Mouse (Mus musculus) kidney, embryonic 16.5 days (tissue): Measurements from ENCODE around the gene Tmem198. TPM values are rescaled to one million over a fixed set of nuclear protein-coding genes. Genes with fewer than 3 reads are reported as not detected.

Experiments used
- ATAC-seq: fragments of 200-750 bp; cut with Nextera tagmentation; 2 replicates; pipeline ENCODE4 v1.8.0; 2017; ENCODE audit warnings: moderate TSS enrichment; ENCODE audit not compliant: low FRiP score, low TSS enrichment
- H3K27ac ChIP-seq: fragments of 300-500 bp; sonication (generic); 2 replicates; pipeline ENCODE4 v1.5.1; 2014; ENCODE audit warnings: low read length
- H3K27me3 ChIP-seq: fragments of 300-500 bp; sonication (generic); 2 replicates; pipeline ENCODE4 v1.6.1; 2014; ENCODE audit warnings: low read length, control low read depth, mixed read lengths; ENCODE audit not compliant: insufficient read depth
- H3K36me3 ChIP-seq: fragments of 300-500 bp; sonication (generic); 2 replicates; pipeline ENCODE4 v1.6.1; 2014; ENCODE audit warnings: low read length, control low read depth, mixed read lengths; ENCODE audit not compliant: insufficient read depth
- H3K4me1 ChIP-seq: fragments of 300-500 bp; sonication (generic); 2 replicates; pipeline ENCODE4 v1.6.1; 2014; ENCODE audit warnings: low read length, control low read depth, mixed read lengths; ENCODE audit not compliant: insufficient read depth
- H3K4me2 ChIP-seq: fragments of 300-500 bp; sonication (generic); replicated peaks from 2 replicates; pipeline ENCODE4 v1.6.1; 2014; ENCODE audit warnings: low read depth, low read length
- H3K4me3 ChIP-seq: fragments of 300-500 bp; sonication (generic); 2 replicates; pipeline ENCODE4 v1.5.1; 2014; ENCODE audit warnings: mild to moderate bottlenecking, low read length
- H3K9ac ChIP-seq: fragments of 300-500 bp; sonication (generic); replicated peaks from 2 replicates; pipeline ENCODE4 v1.6.1; 2014; ENCODE audit warnings: low read length
- H3K9me3 ChIP-seq: fragments of 300-500 bp; sonication (generic); 2 replicates; pipeline ENCODE4 v1.6.1; 2016; ENCODE audit warnings: low read length, control low read depth
- WGBS: fragments of 180-500 bp; shearing (Covaris S2); extraction: QIAGEN DNeasy Blood & Tissue Kit; methylation state at CpG from one replicate; pipeline ENCODE4 v1.1.7; 2014; 5-methylcytosine and 5-hydroxymethylcytosine counted together
- polyA plus RNA-seq: library from polyadenylated mRNA; unstranded; fragments of >200 nt; fragmentation: Nextera tagmentation; extraction: Ambion mirVana; gene quantifications from 2 replicates; pipeline ENCODE4 v1.2.1, GENCODE M21; 2015

Tmem198 gene
- polyA plus RNA-seq, 1 experiment from 2014 or later, result 0.77 TPM

DNA sequence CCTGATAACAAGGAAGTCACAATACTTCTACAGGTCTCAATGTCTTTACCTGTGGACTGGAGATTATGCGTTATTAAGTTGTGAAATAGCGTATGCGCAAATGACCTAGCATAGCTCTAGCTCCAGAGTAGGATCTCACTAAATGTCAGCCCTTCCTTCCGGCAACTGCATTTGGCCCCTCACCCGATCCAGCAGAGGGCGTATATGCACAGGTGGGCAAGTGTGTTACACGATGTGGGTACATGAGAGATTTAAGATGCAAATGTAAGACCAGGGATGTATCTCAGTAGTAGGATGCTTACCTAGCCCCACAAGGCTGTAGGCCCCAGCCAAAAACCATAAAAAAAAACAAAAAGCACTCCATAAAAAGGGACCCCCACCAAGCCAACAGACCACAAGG is 20.1 kb downstream of the Tmem198 start:
- H3K9me3 ChIP-seq, result no peaks in the 10 kb centered on the region
- H3K27me3 ChIP-seq, result no peaks in the 10 kb centered on the region
- peaks cover 19% of the 10 kb centered on the region for H3K4me1 ChIP-seq
- H3K9ac ChIP-seq, result no peak overlapping the region
- no peak overlapping the region for H3K4me3 ChIP-seq
- H3K4me2 ChIP-seq, result no peak overlapping the region
- ATAC-seq, result no peak
- peaks cover 65% of the 10 kb centered on the region for H3K36me3 ChIP-seq
- 87% methylated on average over 7 of the region's 7 CpGs for WGBS
- no peak overlapping the region for H3K27ac ChIP-seq

DNA sequence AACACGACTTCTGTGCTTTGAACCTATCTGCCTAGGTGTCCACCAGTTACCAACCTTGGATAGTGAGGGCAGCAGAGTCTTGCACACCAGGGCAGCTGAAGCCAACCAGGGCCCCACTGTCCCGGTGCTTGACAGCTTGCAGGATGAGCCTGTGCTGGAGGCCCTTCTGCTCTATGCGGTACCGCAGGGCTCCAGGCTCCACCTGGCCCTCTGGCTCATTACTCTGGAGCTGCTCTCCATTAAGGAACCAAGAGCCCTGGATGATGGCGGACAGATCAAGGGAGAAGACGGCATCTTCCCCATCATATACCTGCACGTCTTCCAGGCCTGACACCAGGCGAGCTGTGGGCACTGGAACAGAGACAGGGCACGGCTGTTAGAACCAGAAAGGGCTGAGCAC is 22.6 kb downstream of the Tmem198 start:
- Histone ChIP-seq H3K9me3 (no peaks in the 10 kb centered on the region), H3K9ac (no peak overlapping the region), H3K27ac (no peak overlapping the region), H3K4me2 (no peak overlapping the region), H3K4me3 (no peak overlapping the region), H3K36me3 (peaks cover 61% of the 10 kb centered on the region), H3K27me3 (no peaks in the 10 kb centered on the region), H3K4me1 (peaks cover 28% of the 10 kb centered on the region)
- WGBS, result 97% methylated on average over 9 of the region's 9 CpGs
- no peak for ATAC-seq

DNA sequence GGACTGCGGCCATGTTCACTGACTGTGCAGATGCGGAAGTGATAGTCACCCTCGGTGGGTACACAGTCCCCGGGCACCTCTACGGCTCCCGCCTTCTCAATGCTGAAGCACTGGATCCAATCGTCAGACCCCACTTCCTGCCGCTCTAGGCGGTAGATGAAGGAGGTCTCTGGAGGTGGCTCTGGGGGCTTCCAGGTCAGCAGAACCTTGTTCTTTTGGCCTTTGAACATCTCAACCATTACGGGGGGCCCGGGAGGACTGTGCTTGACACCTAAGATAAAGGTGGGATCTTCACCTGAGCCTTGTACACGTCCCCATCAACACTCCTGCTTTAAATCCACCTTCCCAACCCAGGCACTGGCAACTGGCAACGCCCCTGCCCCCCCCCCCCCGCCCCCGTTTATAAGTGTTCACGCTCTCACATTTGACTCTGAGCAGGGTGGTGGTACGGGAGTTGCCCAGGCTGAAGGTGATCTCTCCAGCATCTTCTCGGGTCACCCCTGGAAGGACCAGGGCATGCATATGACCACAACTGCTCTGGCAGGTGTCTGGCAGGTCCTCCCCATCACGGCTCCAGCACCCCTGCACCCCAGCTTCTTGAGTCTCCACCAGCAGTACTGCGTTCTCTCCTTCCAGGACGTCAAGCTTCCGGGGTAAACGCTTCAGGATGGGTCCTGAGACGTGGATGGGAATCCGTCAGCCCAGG is 23.8 kb downstream of the Tmem198 start:
- Histone ChIP-seq H3K36me3 (peaks cover 51% of the 10 kb centered on the region), H3K4me1 (peaks cover 37% of the 10 kb centered on the region), H3K9me3 (no peaks in the 10 kb centered on the region), H3K9ac (no peak overlapping the region), H3K4me2 (no peak overlapping the region), H3K27ac (no peak overlapping the region), H3K27me3 (no peaks in the 10 kb centered on the region), H3K4me3 (no peak overlapping the region)
- ATAC-seq, result no peak
- WGBS, result 84% methylated on average over 24 of the region's 25 CpGs

DNA sequence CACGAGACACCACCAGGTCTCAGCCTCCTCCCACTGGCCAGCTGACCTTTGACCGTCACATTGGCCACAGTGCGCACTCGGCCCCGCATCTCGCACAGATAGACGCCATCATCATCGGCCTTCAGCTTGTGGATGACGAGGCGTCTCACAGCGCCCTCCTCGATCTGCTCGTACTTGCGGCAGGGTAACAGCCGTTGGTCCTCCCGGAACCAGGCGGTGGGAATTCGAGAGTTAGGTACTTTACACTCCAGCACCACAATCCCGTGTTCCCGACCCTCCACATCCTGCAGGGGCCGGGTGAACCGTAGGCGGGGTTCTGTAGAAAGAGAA is 24.3 kb downstream of the Tmem198 start:
- Histone ChIP-seq H3K36me3 (peaks cover 45% of the 10 kb centered on the region), H3K4me1 (peaks cover 37% of the 10 kb centered on the region), H3K4me2 (peak overlapping the region; percentile 96; the same call in 1 of the 2 replicates), H3K27ac (no peak overlapping the region), H3K4me3 (no peak overlapping the region), H3K9me3 (no peaks in the 10 kb centered on the region), H3K9ac (no peak overlapping the region), H3K27me3 (no peaks in the 10 kb centered on the region)
- ATAC-seq, result no peak
- WGBS, result 71% methylated on average over 23 of the region's 23 CpGs

DNA sequence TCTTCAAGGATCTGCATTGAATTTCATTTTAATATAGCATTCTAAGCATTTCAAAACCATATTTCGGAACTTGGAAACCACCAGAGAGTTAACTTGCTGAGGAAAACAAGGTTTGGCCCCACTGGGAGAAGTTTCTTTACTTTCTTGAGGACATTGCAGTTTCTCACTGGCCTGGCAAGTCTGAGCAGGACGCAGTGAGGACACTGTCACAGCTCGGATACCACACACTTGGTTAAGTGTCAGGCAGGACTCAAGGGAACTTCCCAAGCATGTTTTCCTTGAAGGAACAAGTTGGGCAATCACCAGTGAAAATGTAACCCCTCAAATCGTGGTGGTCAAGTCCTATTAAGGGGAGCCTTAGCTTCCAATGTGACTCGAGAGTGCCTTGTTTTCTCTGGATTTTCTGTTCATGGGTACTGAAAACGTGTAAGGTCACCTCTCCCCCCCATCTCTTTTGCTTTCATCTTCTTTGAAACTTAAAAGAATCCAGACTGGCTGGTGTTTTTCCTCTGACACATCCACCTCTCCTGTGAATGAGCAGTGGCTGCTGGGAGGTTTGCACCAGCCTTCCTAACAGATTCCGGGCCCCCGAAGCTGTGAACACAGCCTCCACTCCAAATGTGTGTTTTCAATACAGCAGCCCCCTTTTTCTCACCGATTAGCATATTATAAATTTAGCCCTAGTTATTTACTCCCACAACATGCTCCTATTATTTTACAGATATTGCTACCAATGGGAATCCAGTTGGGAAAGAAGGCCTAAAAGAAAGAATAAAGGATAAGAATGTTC is 25.1 kb downstream of the Tmem198 start:
- H3K9ac ChIP-seq, result peak overlapping the region; percentile 86; the same call in 1 of the 2 replicates
- H3K9me3 ChIP-seq, result no peaks in the 10 kb centered on the region
- H3K27ac ChIP-seq, result no peak overlapping the region
- H3K4me2 ChIP-seq, result peak overlapping the region; percentile 96
- H3K27me3 ChIP-seq, result no peaks in the 10 kb centered on the region
- peaks cover 37% of the 10 kb centered on the region for H3K4me1 ChIP-seq
- WGBS, result 52% methylated on average over 9 of the region's 9 CpGs
- peaks cover 38% of the 10 kb centered on the region for H3K36me3 ChIP-seq
- no peak for ATAC-seq
- H3K4me3 ChIP-seq, result peak overlapping the region; percentile 67

DNA sequence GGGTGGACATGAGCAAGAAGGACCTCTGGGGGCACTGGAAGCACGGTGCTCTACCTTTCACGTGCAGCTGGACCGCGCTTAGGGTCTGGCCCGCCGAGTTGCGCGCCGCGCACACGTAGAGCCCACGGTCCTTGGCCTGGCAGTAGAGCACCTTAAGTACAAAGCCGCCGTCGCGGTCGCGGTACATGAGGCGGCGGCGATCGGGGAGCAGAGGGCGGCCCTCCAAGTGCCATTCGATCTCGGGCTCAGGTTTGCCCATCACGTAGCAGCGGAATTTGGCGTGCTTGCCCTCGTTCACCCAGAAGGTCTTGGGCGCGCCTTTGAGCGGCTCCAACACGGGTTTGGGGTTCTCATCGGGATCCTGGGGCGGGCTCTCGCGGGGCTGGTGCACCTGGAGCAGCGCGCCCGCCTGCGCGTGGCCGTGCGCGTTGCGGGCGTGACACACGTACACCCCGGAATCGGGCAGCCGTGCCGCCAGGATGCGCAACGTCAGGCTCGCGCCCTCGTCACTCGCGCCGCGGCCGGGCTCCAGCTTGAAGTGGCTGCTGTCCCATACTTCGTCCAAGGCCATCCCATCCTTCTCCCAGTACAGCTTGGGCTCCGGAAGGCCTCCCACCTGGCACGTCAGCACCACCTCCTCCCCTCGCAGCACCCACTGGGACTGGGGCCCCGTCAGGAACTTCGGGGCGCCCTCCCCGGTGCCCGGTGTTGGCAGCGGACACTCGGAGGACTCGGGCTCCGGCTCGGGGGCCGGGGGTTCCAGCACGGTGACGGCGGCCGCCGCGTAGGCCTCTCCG is 26.0 kb downstream of the Tmem198 start:
- peak; percentile 44 for ATAC-seq
- under 1% methylated on average over 84 of the region's 84 CpGs for WGBS
- H3K4me2 ChIP-seq, result peak overlapping the region; percentile 96
- peak overlapping the region; percentile 67 for H3K4me3 ChIP-seq
- H3K4me1 ChIP-seq, result peaks cover 42% of the 10 kb centered on the region
- no peaks in the 10 kb centered on the region for H3K9me3 ChIP-seq
- H3K9ac ChIP-seq, result peak overlapping the region; percentile 86
- peaks cover 29% of the 10 kb centered on the region for H3K36me3 ChIP-seq
- H3K27ac ChIP-seq, result peak overlapping the region; percentile 98
- H3K27me3 ChIP-seq, result no peaks in the 10 kb centered on the region

DNA sequence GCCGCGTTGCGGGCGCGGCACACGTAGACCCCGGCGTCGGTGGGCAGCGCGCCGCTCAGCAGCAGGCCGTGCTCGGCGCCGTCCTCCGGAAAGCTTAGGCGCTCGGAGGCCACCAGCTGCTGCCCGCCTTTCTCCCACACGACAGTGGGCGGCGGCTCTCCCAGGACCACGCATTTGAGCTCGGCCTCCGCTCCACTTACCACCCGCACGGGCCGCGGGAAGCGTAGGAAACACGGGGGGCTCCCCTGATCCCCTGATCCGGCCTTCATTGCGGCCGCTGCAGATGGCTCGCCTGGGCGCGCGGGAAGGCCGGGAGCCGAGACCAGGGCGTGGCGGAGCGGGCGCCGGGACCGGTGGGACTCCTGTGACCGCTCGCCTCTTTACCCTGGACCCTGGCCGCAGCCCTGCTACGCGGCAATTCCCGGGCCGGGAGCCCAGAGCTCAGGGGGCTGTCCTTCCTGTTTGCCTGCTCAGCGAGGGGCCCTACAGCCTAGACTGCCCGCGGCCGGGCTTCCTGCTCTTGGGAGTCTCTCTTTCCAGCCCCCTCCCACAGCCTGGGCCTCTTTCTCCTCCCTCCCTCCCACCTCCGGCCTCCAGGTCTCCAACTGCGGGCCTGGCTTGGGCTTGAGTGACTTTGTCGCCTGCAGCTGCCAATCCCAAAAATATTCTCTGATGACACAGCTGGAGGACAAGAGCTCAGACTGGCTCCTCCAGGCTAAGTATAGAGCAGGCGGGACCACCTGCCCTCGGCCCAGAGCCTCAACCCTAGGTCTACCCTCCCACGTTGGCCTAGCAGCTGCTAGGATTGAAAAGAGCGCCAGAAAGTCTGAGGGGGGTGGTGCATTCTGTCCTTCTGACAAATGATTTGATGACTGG is 26.9 kb downstream of the Tmem198 start, which contains the start of gene Obsl1:
Gene Obsl1, minus strand, starts transcription at position 497 of the 876 bp plus-strand sequence.
- Histone ChIP-seq H3K4me3 (peak within 1 kb of the TSS; percentile 67), H3K27ac (peak within 1 kb of the TSS; percentile 98), H3K4me2 (peak within 1 kb of the TSS; percentile 96), H3K27me3 (no peaks in the 10 kb centered on the region), H3K36me3 (peaks cover 21% of the 10 kb centered on the region), H3K9me3 (no peaks in the 10 kb centered on the region), H3K4me1 (peaks cover 50% of the 10 kb centered on the region), H3K9ac (peak within 1 kb of the TSS; percentile 86)
- whole genome bisulfite sequencing, result under 1% methylated on average over 63 of the region's 65 CpGs
- peak; percentile 95 for ATAC-seq

DNA sequence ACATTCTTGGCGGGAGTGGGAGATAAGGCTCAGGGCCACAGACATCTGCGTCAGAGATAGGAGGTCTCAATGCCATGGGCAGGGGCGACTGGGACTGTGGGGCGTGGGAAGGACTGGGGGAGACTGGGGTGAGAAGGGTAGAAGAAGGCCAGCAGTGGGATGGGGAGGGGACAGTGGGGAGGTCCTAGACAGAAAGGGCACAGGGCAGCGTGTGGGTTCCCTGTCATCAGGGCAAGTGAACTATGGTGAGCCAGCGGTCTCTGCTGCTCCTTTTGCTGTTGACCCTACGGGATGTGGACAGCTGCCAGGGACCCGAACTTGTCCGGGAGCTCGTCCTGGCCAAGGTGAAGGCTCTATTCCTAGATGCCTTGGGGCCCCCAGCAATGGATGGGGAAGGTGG is 27.7 kb downstream of the Tmem198 start, which contains the start of gene Inha:
Gene Inha, plus strand, starts transcription at position 72 of the 400 bp plus-strand sequence.
- peak within 1 kb of the TSS; percentile 98 for H3K27ac ChIP-seq
- H3K4me1 ChIP-seq, result peaks cover 58% of the 10 kb centered on the region
- H3K4me3 ChIP-seq, result peak within 1 kb of the TSS; percentile 67
- no peaks in the 10 kb centered on the region for H3K27me3 ChIP-seq
- no peak for ATAC-seq
- 41% methylated on average over 10 of the region's 10 CpGs for WGBS
- H3K9ac ChIP-seq, result peak within 1 kb of the TSS; percentile 86
- H3K4me2 ChIP-seq, result peak within 1 kb of the TSS; percentile 96
- H3K36me3 ChIP-seq, result peaks cover 13% of the 10 kb centered on the region
- H3K9me3 ChIP-seq, result no peaks in the 10 kb centered on the region

DNA sequence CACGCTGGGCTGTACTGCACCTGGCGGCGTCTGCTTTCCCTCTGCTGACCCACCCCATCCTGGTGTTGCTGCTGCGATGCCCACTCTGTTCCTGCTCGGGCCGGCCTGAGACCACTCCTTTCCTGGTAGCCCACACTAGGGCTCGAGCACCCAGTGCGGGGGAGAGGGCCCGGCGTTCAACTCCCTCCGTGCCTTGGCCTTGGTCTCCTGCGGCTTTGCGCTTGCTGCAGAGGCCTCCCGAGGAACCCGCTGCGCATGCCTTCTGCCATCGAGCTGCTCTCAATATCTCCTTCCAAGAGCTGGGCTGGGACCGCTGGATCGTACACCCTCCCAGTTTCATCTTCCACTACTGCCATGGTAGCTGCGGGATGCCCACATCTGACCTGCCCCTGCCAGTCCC is 30.3 kb downstream of the Tmem198 start:
- Histone ChIP-seq H3K9ac (no peak overlapping the region), H3K27ac (0 out of 2 replicates have a peak overlapping the region, but pooled peaks have one; percentile 25), H3K9me3 (no peaks in the 10 kb centered on the region), H3K4me3 (no peak overlapping the region), H3K36me3 (no peaks in the 10 kb centered on the region), H3K4me2 (no peak overlapping the region), H3K27me3 (no peaks in the 10 kb centered on the region), H3K4me1 (peaks cover 44% of the 10 kb centered on the region)
- no peak for ATAC-seq
- 62% methylated on average over 20 of the region's 20 CpGs for WGBS
